Mouse (Mus musculus) forebrain, embryonic 14.5 days (tissue): ENCODE data around the gene Gm45234. TPM values are rescaled to one million over a fixed set of nuclear protein-coding genes. Genes with fewer than 3 reads are reported as not detected.

Experiments
- ATAC-seq: fragments of 200-750 bp; cut with Nextera tagmentation; 2 replicates; pipeline ENCODE4 v1.8.0; 2017; ENCODE audit warnings: mild to moderate bottlenecking, moderate library complexity
- DNase-seq: peaks from one replicate; pipeline ENCODE4 v3.0.0-alpha.2; 2015; ENCODE audit warnings: low spot score
- H3K27ac ChIP-seq: fragments of 300-500 bp; sonication (generic); 2 replicates; pipeline ENCODE4 v1.5.1; 2014; ENCODE audit warnings: low read depth, mild to moderate bottlenecking, control low read depth, low read length, moderate library complexity
- H3K27me3 ChIP-seq: fragments of 300-500 bp; sonication (generic); replicated peaks from 2 replicates; pipeline ENCODE4 v1.6.1; 2014; ENCODE audit warnings: low read length, control low read depth, mixed read lengths; ENCODE audit not compliant: control insufficient read depth, insufficient read depth
- H3K36me3 ChIP-seq: fragments of 300-500 bp; sonication (generic); 2 replicates; pipeline ENCODE4 v1.6.1; 2014; ENCODE audit warnings: low read length, control low read depth; ENCODE audit not compliant: control insufficient read depth, insufficient read depth
- H3K4me1 ChIP-seq: fragments of 300-500 bp; sonication (generic); 2 replicates; pipeline ENCODE4 v1.6.1; 2014; ENCODE audit warnings: antibody characterized with exemption, low read length, control low read depth; ENCODE audit not compliant: control insufficient read depth, insufficient read depth
- H3K4me2 ChIP-seq: fragments of 300-500 bp; sonication (generic); 2 replicates; pipeline ENCODE4 v1.6.1; 2014; ENCODE audit warnings: mild to moderate bottlenecking, control low read depth, low read length
- H3K4me3 ChIP-seq: fragments of 300-500 bp; sonication (generic); 2 replicates; pipeline ENCODE4 v1.5.1; 2014; ENCODE audit warnings: low read depth, low read length, control low read depth
- H3K9ac ChIP-seq: fragments of 300-500 bp; sonication (generic); 2 replicates; pipeline ENCODE4 v1.6.1; 2014; ENCODE audit warnings: mild to moderate bottlenecking, low read length, control low read depth, moderate library complexity
- H3K9me3 ChIP-seq: fragments of 300-500 bp; sonication (generic); replicated peaks from 2 replicates; pipeline ENCODE4 v1.6.1; 2016; ENCODE audit warnings: low read length, control low read depth, mixed read lengths; ENCODE audit not compliant: control insufficient read depth
- WGBS: fragments of 180-500 bp; shearing (Covaris S2); extraction: QIAGEN DNeasy Blood & Tissue Kit; methylation state at CpG from one replicate; pipeline ENCODE4 v1.1.7; 2014; 5-methylcytosine and 5-hydroxymethylcytosine counted together
- polyA plus RNA-seq: library from polyadenylated mRNA; unstranded; fragments of >200 nt; fragmentation: Nextera tagmentation; extraction: Ambion mirVana; gene quantifications from 2 replicates; pipeline ENCODE4 v1.2.1, GENCODE M21; 2014

Gm45234 gene
- polyA plus RNA-seq, 1 experiment from 2014 or later = not detected

- peaks cover 16% of the 10 kb centered on the region; the same call in 1 of the 2 replicates for H3K4me1 ChIP-seq
- DNase-seq = peak; percentile 97
- H3K9ac ChIP-seq = peak overlapping the region; percentile 86
- H3K4me3 ChIP-seq = peak overlapping the region; percentile 47
- WGBS = 2% methylated on average over 81 of the region's 85 CpGs
- ATAC-seq = peak; percentile 82
- peaks cover 67% of the 10 kb centered on the region for H3K36me3 ChIP-seq
- H3K27me3 ChIP-seq = no peaks in the 10 kb centered on the region
- no peaks in the 10 kb centered on the region for H3K9me3 ChIP-seq
- peak overlapping the region; percentile 89 for H3K27ac ChIP-seq
- H3K4me2 ChIP-seq = peak overlapping the region; percentile 96
Observed at GRCm38 (mm10) chr6:124745490-124746295, 10.1 kb downstream of the Gm45234 start.

DNA sequence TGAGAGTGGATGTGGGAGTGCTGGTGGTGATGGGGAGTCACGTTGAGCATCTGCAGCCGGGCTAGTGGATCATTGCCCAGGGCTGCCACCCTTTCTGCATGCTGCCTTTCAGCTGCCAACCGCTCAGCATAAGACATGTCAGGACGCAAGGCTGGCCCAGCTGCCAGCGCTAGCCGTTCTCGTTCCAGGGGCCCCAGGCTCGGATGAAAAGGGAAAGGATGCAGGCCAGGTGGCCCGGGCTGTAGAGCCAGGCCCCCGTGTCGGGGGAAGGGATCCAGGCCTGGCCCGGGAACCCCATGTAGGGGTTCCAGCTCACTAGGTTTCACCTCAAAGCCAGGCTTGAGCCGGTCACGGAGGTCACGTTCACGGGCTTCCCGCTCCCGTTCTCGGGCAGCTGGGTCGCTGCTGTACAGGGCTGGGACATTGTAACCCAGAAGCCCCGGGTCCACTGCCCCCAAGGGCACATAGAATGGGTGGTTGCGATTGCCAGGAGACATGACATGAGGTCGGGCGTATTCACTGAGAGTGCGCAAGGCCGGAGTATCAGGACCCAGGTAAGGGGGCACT, 11.0 kb downstream of the Gm45234 start:
- no peak for ATAC-seq

GRCm38 (mm10) chr6:124743647-124744046, 12.2 kb downstream of the Gm45234 start:
- peaks cover 60% of the 10 kb centered on the region for H3K36me3 ChIP-seq
- 92% methylated on average over 8 of the region's 8 CpGs for WGBS
- H3K4me1 ChIP-seq = peaks cover 28% of the 10 kb centered on the region
- ATAC-seq (no peak), DNase-seq (no peak)
- no peak overlapping the region for H3K4me2 ChIP-seq
- H3K4me3 ChIP-seq = no peak overlapping the region
- no peaks in the 10 kb centered on the region for H3K9me3 ChIP-seq
- no peaks in the 10 kb centered on the region for H3K27me3 ChIP-seq
- no peak overlapping the region for H3K27ac ChIP-seq
- no peak overlapping the region for H3K9ac ChIP-seq

More for the DNA sequence above, 11.0 kb downstream of the Gm45234 start:
- Histone ChIP-seq H3K9me3 (no peaks in the 10 kb centered on the region), H3K4me2 (peak overlapping the region; percentile 96), H3K9ac (peak overlapping the region; percentile 86), H3K36me3 (peaks cover 64% of the 10 kb centered on the region), H3K27me3 (no peaks in the 10 kb centered on the region), H3K27ac (peak overlapping the region; percentile 89), H3K4me3 (peak overlapping the region; percentile 47; the same call in 1 of the 2 replicates), H3K4me1 (peaks cover 19% of the 10 kb centered on the region)
- DNase-seq = no peak
- 70% methylated on average over 26 of the region's 26 CpGs for WGBS

GRCm38 (mm10) chr6:124742839-124743514, 12.8 kb downstream of the Gm45234 start:
- Histone ChIP-seq H3K36me3 (peaks cover 53% of the 10 kb centered on the region), H3K4me2 (no peak overlapping the region), H3K27ac (no peak overlapping the region), H3K4me1 (peaks cover 28% of the 10 kb centered on the region), H3K27me3 (no peaks in the 10 kb centered on the region), H3K9me3 (no peaks in the 10 kb centered on the region), H3K4me3 (no peak overlapping the region), H3K9ac (no peak overlapping the region)
- 92% methylated on average over 15 of the region's 15 CpGs for WGBS
- no peak for DNase-seq
- ATAC-seq = no peak

DNA sequence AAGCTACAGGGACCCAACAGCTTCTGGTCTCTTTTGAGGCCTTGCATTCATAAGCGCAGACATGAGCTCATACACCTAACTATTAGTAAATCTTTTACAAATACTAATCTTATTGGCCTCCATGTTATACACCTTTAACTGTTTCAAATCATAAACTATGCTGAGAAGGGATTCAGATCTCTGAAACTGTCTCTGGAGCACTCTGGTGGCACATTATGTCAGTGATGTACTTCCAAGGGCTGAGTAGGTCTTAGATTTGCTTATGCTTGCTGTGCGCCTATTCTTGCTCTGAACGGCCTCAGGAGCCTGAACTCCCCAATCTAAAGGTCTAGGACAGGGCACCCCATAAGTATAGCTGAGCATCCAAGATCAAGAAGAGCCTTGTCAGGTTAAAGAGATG, 14.0 kb downstream of the Gm45234 start:
- H3K4me2 ChIP-seq = peak overlapping the region; percentile 77
- H3K4me1 ChIP-seq = peaks cover 28% of the 10 kb centered on the region
- H3K36me3 ChIP-seq = peaks cover 42% of the 10 kb centered on the region
- H3K9me3 ChIP-seq = no peaks in the 10 kb centered on the region
- no peaks in the 10 kb centered on the region for H3K27me3 ChIP-seq
- no peak for DNase-seq
- H3K4me3 ChIP-seq = no peak overlapping the region
- 63% methylated on average over 3 of the region's 3 CpGs for WGBS
- peak overlapping the region; percentile 99; the same call in 1 of the 2 replicates for H3K27ac ChIP-seq
- no peak for ATAC-seq
- H3K9ac ChIP-seq = peak overlapping the region; percentile 88; the same call in 1 of the 2 replicates

- under 1% methylated on average over 41 of the region's 41 CpGs for whole genome bisulfite sequencing
- H3K4me1 ChIP-seq = peaks cover 22% of the 10 kb centered on the region
- no peaks in the 10 kb centered on the region for H3K9me3 ChIP-seq
- peak within 1 kb of the TSS; percentile 64 for H3K4me3 ChIP-seq
- peak within 1 kb of the TSS; percentile 88 for H3K9ac ChIP-seq
- H3K4me2 ChIP-seq = peak within 1 kb of the TSS; percentile 77
- H3K27ac ChIP-seq = peak within 1 kb of the TSS; percentile 99
- peak; percentile 85 for ATAC-seq
- H3K27me3 ChIP-seq = no peaks in the 10 kb centered on the region
- peaks cover 37% of the 10 kb centered on the region for H3K36me3 ChIP-seq
- peak; percentile 98 for DNase-seq
Observed at GRCm38 (mm10) chr6:124740888-124741761, 14.7 kb downstream of the Gm45234 start, which contains the start of gene Grcc10. Grcc10 (minus strand) TSS chr6:124741374.

DNA sequence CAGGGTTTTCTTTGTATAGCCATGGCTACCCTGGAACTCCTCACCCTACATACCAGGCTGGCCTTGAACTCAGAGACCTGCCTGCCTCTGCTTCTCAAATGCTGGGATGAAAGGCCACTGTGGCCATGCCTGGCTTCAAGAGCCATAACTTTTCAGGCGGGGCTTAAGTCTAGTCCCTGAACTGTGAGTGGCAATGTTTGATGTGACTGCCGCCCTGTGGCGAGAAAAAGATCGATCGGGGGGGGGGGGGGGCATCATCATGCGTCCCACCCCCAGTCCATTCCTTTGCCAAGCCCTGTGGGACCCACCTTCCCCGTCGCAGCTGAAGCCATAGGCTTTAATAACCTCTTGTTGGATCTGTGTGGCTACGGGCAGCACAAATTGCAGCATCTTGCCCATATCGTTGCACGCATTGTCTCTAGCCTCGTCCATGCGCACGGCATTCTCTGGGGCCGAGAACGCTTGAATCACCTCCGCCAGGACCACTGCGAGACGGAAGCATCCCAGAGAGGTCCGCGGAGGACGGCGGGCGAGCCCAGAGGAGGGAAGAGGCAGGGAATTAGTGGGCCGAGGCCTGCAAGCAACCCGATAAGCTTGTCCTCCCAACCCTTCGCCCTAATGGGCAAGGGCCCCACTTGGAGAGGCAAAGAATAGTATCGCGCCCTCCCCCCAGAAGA, 15.5 kb downstream of the Gm45234 start:
- H3K9ac ChIP-seq = peak overlapping the region; percentile 88
- ATAC-seq (peak; percentile 27), DNase-seq (peak; percentile 77)
- no peaks in the 10 kb centered on the region for H3K27me3 ChIP-seq
- WGBS = 0% methylated on average over 29 of the region's 29 CpGs
- H3K4me3 ChIP-seq = peak overlapping the region; percentile 64
- H3K27ac ChIP-seq = peak overlapping the region; percentile 99
- H3K9me3 ChIP-seq = no peaks in the 10 kb centered on the region
- peak overlapping the region; percentile 77 for H3K4me2 ChIP-seq
- H3K4me1 ChIP-seq = peaks cover 21% of the 10 kb centered on the region
- H3K36me3 ChIP-seq = peaks cover 37% of the 10 kb centered on the region
